Mouse (Mus musculus) kidney, postnatal 10 days (tissue): ENCODE measurements around the gene Cela1.

Experiments
- DNase-seq: peaks from one replicate; pipeline ENCODE4 v3.0.0; 2021; ENCODE audit warnings: mixed read lengths

Gene Cela1

GRCm38 (mm10) chr15:100632323-100632722 lies 55.4 kb downstream of the Cela1 start:
- DNase-seq, result no peak

- DNase-seq, result no peak
These were observed 56.1 kb downstream of the Cela1 start for GRCm38 (mm10) chr15:100631454-100632170.

GRCm38 (mm10) chr15:100630126-100630525 lies 57.6 kb downstream of the Cela1 start:
- DNase-seq, result no peak

- DNase-seq, result peak; percentile 44
These were observed 58.9 kb downstream of the Cela1 start for GRCm38 (mm10) chr15:100628797-100629196.

- DNase-seq, result no peak
These were observed 59.8 kb downstream of the Cela1 start for GRCm38 (mm10) chr15:100627774-100628370.

- DNase-seq, result no peak
These were observed 60.4 kb downstream of the Cela1 start for GRCm38 (mm10) chr15:100627287-100627686.

GRCm38 (mm10) chr15:100624435-100624834 lies 63.3 kb downstream of the Cela1 start:
- DNase-seq, result no peak
